Comparison of ENCODE assay signal across 8 mouse cellular contexts in the genomic region with DNA sequence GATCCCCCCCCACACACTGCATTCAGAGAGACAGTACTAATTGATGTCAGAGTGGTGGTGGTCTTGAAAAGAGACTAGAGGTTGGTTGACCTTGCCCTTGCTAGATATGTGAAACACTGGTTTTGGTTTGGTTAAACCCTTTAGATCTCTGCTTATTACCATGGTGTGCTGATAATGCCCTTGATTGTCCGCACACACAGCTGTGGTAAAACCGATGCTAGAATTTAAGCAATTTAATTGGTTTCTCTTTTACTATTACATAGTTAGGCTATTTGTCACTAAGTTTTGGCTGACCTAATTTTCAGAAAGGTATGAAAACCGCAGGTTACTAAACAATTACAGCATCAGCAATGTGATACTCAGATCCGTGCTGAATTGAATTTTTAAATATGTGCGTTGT. TPM values are rescaled to one million over a fixed set of nuclear protein-coding genes. Genes with fewer than 3 reads are reported as not detected.
A peak's percentile ranks its signal among the peaks of the same experiment; 100 is the strongest.
DNase-seq lines count a peak whose midpoint lies in the region; ATAC-seq and TF ChIP-seq lines count a peak whose summit lies in the region.

No protein-coding gene starts in this region.

- H3K9ac ChIP-seq in hindbrain, embryonic 15.5 days = peak overlapping the region; percentile 93; the same call in 1 of the 2 replicates
- peak overlapping the region; percentile 2; the same call in 1 of the 2 replicates for H3K9ac ChIP-seq in midbrain, embryonic 15.5 days

- H3K9me3 ChIP-seq in G1E (replicated peaks) = no peaks in the 10 kb centered on the region
- H3K9me3 ChIP-seq in hindbrain, embryonic 15.5 days = no peaks in the 10 kb centered on the region
- no peaks in the 10 kb centered on the region for H3K9me3 ChIP-seq in midbrain, embryonic 15.5 days

- peak overlapping the region; percentile 88 for H3K4me3 ChIP-seq in kidney, adult 2 months (ENCODE audit: insufficient read depth, low read depth, low read length)
- H3K4me3 ChIP-seq in G1E (ENCODE audit: low read depth, low read length) = peak overlapping the region; percentile 91
- peak overlapping the region; percentile 95 for H3K4me3 ChIP-seq in hindbrain, embryonic 15.5 days
- H3K4me3 ChIP-seq in midbrain, embryonic 15.5 days = peak overlapping the region; percentile 84
- H3K4me3 ChIP-seq in cerebellum, adult 2 months (replicated peaks; ENCODE audit: insufficient read depth, low read depth, low read length) = no peak overlapping the region

- TF ChIP-seq CTCF in kidney, adult 2 months (conservative IDR thresholded peaks at IDR 0.05; ENCODE audit: insufficient read depth, insufficient read length, low read depth, low read length) = no peak
- no peak for TF ChIP-seq CTCF in G1E (IDR thresholded peaks at IDR 0.05; ENCODE audit: low read depth, low read length)
- TF ChIP-seq CTCF in cerebellum, adult 2 months (IDR thresholded peaks at IDR 0.05; ENCODE audit: borderline replicate concordance, insufficient read depth, low read depth, low read length) = no peak

- no peaks in the 10 kb centered on the region for H3K27me3 ChIP-seq in kidney, adult 2 months (replicated peaks; ENCODE audit: control insufficient read depth, insufficient read depth, low read length)
- no peaks in the 10 kb centered on the region for H3K27me3 ChIP-seq in G1E (ENCODE audit: insufficient read depth, low read length)
- H3K27me3 ChIP-seq in hindbrain, embryonic 15.5 days = no peaks in the 10 kb centered on the region
- no peaks in the 10 kb centered on the region for H3K27me3 ChIP-seq in midbrain, embryonic 15.5 days (replicated peaks)
- no peaks in the 10 kb centered on the region for H3K27me3 ChIP-seq in cerebellum, adult 2 months (ENCODE audit: control insufficient read depth, insufficient read depth, low read length)

- no peak for ATAC-seq in G1E (ENCODE audit: extremely low read depth, insufficient number of reproducible peaks, low FRiP score, poor library complexity, severe bottlenecking)
- no peak for ATAC-seq in hindbrain, embryonic 15.5 days (ENCODE audit: low FRiP score, low read depth)
- ATAC-seq in midbrain, embryonic 15.5 days (replicated peaks) = no peak

- DNase-seq in kidney, adult 2 months = no peak
- DNase-seq in kidney, postnatal 4 days = no peak
- no peak for DNase-seq in G1E (ENCODE audit: low spot score)
- DNase-seq in ovary, adult 18-20 months (ENCODE audit: low spot score) = no peak
- DNase-seq in cerebellum, postnatal 25 days = no peak
- no peak for DNase-seq in cerebellum, adult 2 months

- H3K36me3 ChIP-seq in kidney, adult 2 months (ENCODE audit: control insufficient read depth, insufficient read depth, low read length) = no peaks in the 10 kb centered on the region
- H3K36me3 ChIP-seq in G1E (replicated peaks) = peaks cover 9% of the 10 kb centered on the region
- no peaks in the 10 kb centered on the region for H3K36me3 ChIP-seq in hindbrain, embryonic 15.5 days
- no peaks in the 10 kb centered on the region for H3K36me3 ChIP-seq in midbrain, embryonic 15.5 days (replicated peaks)

- H3K27ac ChIP-seq in kidney, adult 2 months (ENCODE audit: insufficient read depth, low read depth, low read length) = no peak overlapping the region; the same call in 1 of the 2 replicates
- no peak overlapping the region for H3K27ac ChIP-seq in hindbrain, embryonic 15.5 days (replicated peaks)
- H3K27ac ChIP-seq in midbrain, embryonic 15.5 days = no peak overlapping the region
- no peak overlapping the region for H3K27ac ChIP-seq in cerebellum, adult 2 months (ENCODE audit: insufficient read depth, low read length)

- H3K4me1 ChIP-seq in kidney, adult 2 months (ENCODE audit: control insufficient read depth, insufficient read depth, low read length) = peaks cover 15% of the 10 kb centered on the region; the same call in 1 of the 2 replicates
- peaks cover 20% of the 10 kb centered on the region for H3K4me1 ChIP-seq in G1E (ENCODE audit: insufficient read depth, low read depth, low read length)
- H3K4me1 ChIP-seq in hindbrain, embryonic 15.5 days (replicated peaks) = peaks cover 25% of the 10 kb centered on the region
- peaks cover 8% of the 10 kb centered on the region for H3K4me1 ChIP-seq in midbrain, embryonic 15.5 days
- no peaks in the 10 kb centered on the region for H3K4me1 ChIP-seq in cerebellum, adult 2 months (ENCODE audit: control insufficient read depth, insufficient read depth, low read length)

- no peak for TF ChIP-seq POLR2A in kidney, adult 2 months (IDR thresholded peaks at IDR 0.05; ENCODE audit: low read depth, low read length)
- TF ChIP-seq POLR2A in cerebellum, adult 2 months (IDR thresholded peaks at IDR 0.05; ENCODE audit: borderline replicate concordance, insufficient read depth, low read length) = no peak

- H3K4me2 ChIP-seq in hindbrain, embryonic 15.5 days = peak overlapping the region; percentile 94
- H3K4me2 ChIP-seq in midbrain, embryonic 15.5 days = peak overlapping the region; percentile 65

- 25% methylated on average over 5 of the region's 5 CpGs for WGBS in kidney, adult 2 months
- 55% methylated on average over 5 of the region's 5 CpGs for WGBS in hindbrain, embryonic 15.5 days
- 53% methylated on average over 5 of the region's 5 CpGs for WGBS in midbrain, embryonic 15.5 days
- 35% methylated on average over 5 of the region's 5 CpGs for WGBS in cerebellum, adult 2 months

RNA-seq across cellular contexts. Expression of a gene that starts 1.6 kb away (rescaled TPM):
- 8.9 and 10.4 TPM in 2 replicates for polyA plus RNA-seq in kidney, adult 2 months (2012; rRNA removed)
- total RNA-seq in G1E (2014; fragmentation: Nextera tagmentation) (45.0 and 59.1 TPM in 2 replicates), G1E (2017) (50.5 and 50.7 TPM in 2 replicates)
- 10.8 and 13.5 TPM in 2 replicates for polyA plus RNA-seq in G1E (2012)
- polyA plus RNA-seq in hindbrain, embryonic 15.5 days (2015; fragmentation: Nextera tagmentation; extraction: Ambion mirVana) = 12.0 and 12.2 TPM in 2 replicates
- 12.1 and 14.4 TPM in 2 replicates for polyA plus RNA-seq in midbrain, embryonic 15.5 days (2015; fragmentation: Nextera tagmentation; extraction: Ambion mirVana)
- polyA plus RNA-seq in cerebellum, adult 2 months (2012; rRNA removed) = 28.0 and 30.8 TPM in 2 replicates
